Mouse (Mus musculus) liver, embryonic 16.5 days (tissue): ENCODE data around the gene Ski. TPM values are rescaled to one million over a fixed set of nuclear protein-coding genes. Genes with fewer than 3 reads are reported as not detected.
A peak's percentile ranks its signal among the peaks of the same experiment; 100 is the strongest.

Source experiments
- ATAC-seq: fragments of 200-750 bp; cut with Nextera tagmentation; 2 replicates; pipeline ENCODE4 v1.8.0; 2017; ENCODE audit warnings: low read depth, mild to moderate bottlenecking, moderate number of reproducible peaks, moderate library complexity
- H3K27ac ChIP-seq: fragments of 300-500 bp; sonication (generic); 2 replicates; pipeline ENCODE4 v1.5.1; 2014; ENCODE audit warnings: mild to moderate bottlenecking, low read length
- H3K27me3 ChIP-seq: fragments of 300-500 bp; sonication (generic); 2 replicates; pipeline ENCODE4 v1.6.1; 2014; ENCODE audit warnings: low read depth, low read length, mixed read lengths; ENCODE audit not compliant: control insufficient read depth, insufficient read depth
- H3K36me3 ChIP-seq: fragments of 300-500 bp; sonication (generic); 2 replicates; pipeline ENCODE4 v1.6.1; 2014; ENCODE audit warnings: mild to moderate bottlenecking; ENCODE audit not compliant: control insufficient read depth, insufficient read depth
- H3K4me1 ChIP-seq: fragments of 300-500 bp; sonication (generic); 2 replicates; pipeline ENCODE4 v1.6.1; 2014; ENCODE audit warnings: low read depth, low read length, mixed read lengths; ENCODE audit not compliant: control insufficient read depth
- H3K4me2 ChIP-seq: fragments of 300-500 bp; sonication (generic); 2 replicates; pipeline ENCODE4 v1.6.1; 2014; ENCODE audit warnings: low read depth, low read length, mixed read lengths
- H3K4me3 ChIP-seq: fragments of 300-500 bp; sonication (generic); 2 replicates; pipeline ENCODE4 v1.5.1; 2014; ENCODE audit warnings: low read depth, mild to moderate bottlenecking, low read length
- H3K9ac ChIP-seq: fragments of 300-500 bp; sonication (generic); 2 replicates; pipeline ENCODE4 v1.6.1; 2014; ENCODE audit warnings: low read depth, low read length
- H3K9me3 ChIP-seq: fragments of 300-500 bp; sonication (generic); replicated peaks from 2 replicates; pipeline ENCODE4 v1.6.1; 2016; ENCODE audit warnings: low read length; ENCODE audit not compliant: control insufficient read depth
- WGBS: fragments of 180-500 bp; shearing (Covaris S2); extraction: QIAGEN DNeasy Blood & Tissue Kit; methylation state at CpG from one replicate; pipeline ENCODE4 v1.1.7; 2014; ENCODE audit not compliant: insufficient replicate concordance; 5-methylcytosine and 5-hydroxymethylcytosine counted together
- polyA plus RNA-seq: library from polyadenylated mRNA; unstranded; fragments of >200 nt; fragmentation: Nextera tagmentation; extraction: Ambion mirVana; gene quantifications from 2 replicates; pipeline ENCODE4 v1.2.1, GENCODE M21; 2015

The Ski gene
- polyA plus RNA-seq, 1 experiment from 2014 or later, result 2.5 TPM

- H3K9me3 ChIP-seq, result no peaks in the 10 kb centered on the region
- no peak overlapping the region for H3K9ac ChIP-seq
- H3K27ac ChIP-seq, result no peak overlapping the region
- H3K4me2 ChIP-seq, result no peak overlapping the region
- H3K36me3 ChIP-seq, result no peaks in the 10 kb centered on the region
- ATAC-seq, result no peak
- no peak overlapping the region for H3K4me3 ChIP-seq
- peaks cover 30% of the 10 kb centered on the region for H3K4me1 ChIP-seq
- no peaks in the 10 kb centered on the region for H3K27me3 ChIP-seq
Measured at GRCm38 (mm10) chr4:155209079-155209478, 13.3 kb downstream of the Ski start.

- ATAC-seq, result no peak
- Histone ChIP-seq H3K4me1 (peaks cover 26% of the 10 kb centered on the region), H3K27ac (no peak overlapping the region), H3K27me3 (no peaks in the 10 kb centered on the region), H3K4me3 (no peak overlapping the region), H3K4me2 (no peak overlapping the region), H3K9me3 (no peaks in the 10 kb centered on the region), H3K9ac (no peak overlapping the region), H3K36me3 (no peaks in the 10 kb centered on the region)
- WGBS, result 71% methylated on average over 7 of the region's 7 CpGs
Measured at GRCm38 (mm10) chr4:155208613-155209012, 13.8 kb downstream of the Ski start.

GRCm38 (mm10) chr4:155207841-155208240 lies 14.6 kb downstream of the Ski start:
- Histone ChIP-seq H3K4me1 (peaks cover 25% of the 10 kb centered on the region), H3K27me3 (no peaks in the 10 kb centered on the region), H3K9me3 (no peaks in the 10 kb centered on the region), H3K4me3 (no peak overlapping the region), H3K27ac (peak overlapping the region; percentile 18; the same call in 1 of the 2 replicates), H3K9ac (no peak overlapping the region), H3K4me2 (no peak overlapping the region), H3K36me3 (no peaks in the 10 kb centered on the region)
- WGBS, result 57% methylated on average over 3 of the region's 3 CpGs
- ATAC-seq, result no peak

- no peaks in the 10 kb centered on the region for H3K27me3 ChIP-seq
- 43% methylated on average over 7 of the region's 8 CpGs for WGBS
- H3K4me1 ChIP-seq, result peaks cover 35% of the 10 kb centered on the region
- ATAC-seq, result no peak
- no peak overlapping the region for H3K4me3 ChIP-seq
- H3K36me3 ChIP-seq, result no peaks in the 10 kb centered on the region
- H3K4me2 ChIP-seq, result 0 out of 2 replicates have a peak overlapping the region, but pooled peaks have one; percentile 20
- no peaks in the 10 kb centered on the region for H3K9me3 ChIP-seq
- H3K27ac ChIP-seq, result peak overlapping the region; percentile 48
- no peak overlapping the region for H3K9ac ChIP-seq
Measured at GRCm38 (mm10) chr4:155206498-155206897, 15.9 kb downstream of the Ski start.

- no peaks in the 10 kb centered on the region for H3K36me3 ChIP-seq
- no peaks in the 10 kb centered on the region for H3K9me3 ChIP-seq
- WGBS, result 50% methylated on average over 6 of the region's 6 CpGs
- H3K4me3 ChIP-seq, result no peak overlapping the region
- H3K27me3 ChIP-seq, result no peaks in the 10 kb centered on the region
- peak; percentile 71 for ATAC-seq
- H3K4me2 ChIP-seq, result 0 out of 2 replicates have a peak overlapping the region, but pooled peaks have one; percentile 20
- peaks cover 40% of the 10 kb centered on the region for H3K4me1 ChIP-seq
- no peak overlapping the region for H3K9ac ChIP-seq
- peak overlapping the region; percentile 52 for H3K27ac ChIP-seq
Measured at GRCm38 (mm10) chr4:155205919-155206318, 16.5 kb downstream of the Ski start.

- Histone ChIP-seq H3K4me1 (peaks cover 42% of the 10 kb centered on the region), H3K27ac (peak overlapping the region; percentile 42), H3K9me3 (no peaks in the 10 kb centered on the region), H3K27me3 (no peaks in the 10 kb centered on the region), H3K9ac (no peak overlapping the region), H3K36me3 (no peaks in the 10 kb centered on the region), H3K4me3 (no peak overlapping the region), H3K4me2 (no peak overlapping the region)
- WGBS, result 69% methylated on average over 7 of the region's 7 CpGs
- peak; percentile 59 for ATAC-seq
Measured at GRCm38 (mm10) chr4:155201764-155202163, 20.6 kb downstream of the Ski start.

- peaks cover 42% of the 10 kb centered on the region for H3K4me1 ChIP-seq
- H3K4me2 ChIP-seq, result no peak overlapping the region
Measured at GRCm38 (mm10) chr4:155200861-155201390, 21.5 kb downstream of the Ski start.

GRCm38 (mm10) chr4:155197726-155198125 lies 24.7 kb downstream of the Ski start:
- H3K9ac ChIP-seq, result no peak overlapping the region
- H3K27ac ChIP-seq, result no peak overlapping the region

More at GRCm38 (mm10) chr4:155200861-155201390, 21.5 kb downstream of the Ski start:
- no peak for ATAC-seq
- H3K27me3 ChIP-seq, result no peaks in the 10 kb centered on the region
- H3K4me3 ChIP-seq, result no peak overlapping the region
- 44% methylated on average over 3 of the region's 3 CpGs for WGBS
- H3K27ac ChIP-seq, result peak overlapping the region; percentile 42
- H3K9ac ChIP-seq, result no peak overlapping the region
- no peaks in the 10 kb centered on the region for H3K36me3 ChIP-seq
- H3K9me3 ChIP-seq, result no peaks in the 10 kb centered on the region

GRCm38 (mm10) chr4:155195204-155195603 lies 27.2 kb downstream of the Ski start:
- H3K4me1 ChIP-seq, result peaks cover 11% of the 10 kb centered on the region

More at GRCm38 (mm10) chr4:155197726-155198125, 24.7 kb downstream of the Ski start:
- 40% methylated on average over 6 of the region's 6 CpGs for WGBS
- H3K9me3 ChIP-seq, result no peaks in the 10 kb centered on the region
- no peak overlapping the region for H3K4me3 ChIP-seq
- peaks cover 30% of the 10 kb centered on the region for H3K4me1 ChIP-seq
- no peaks in the 10 kb centered on the region for H3K36me3 ChIP-seq
- H3K4me2 ChIP-seq, result no peak overlapping the region
- peak; percentile 45; the same call in 1 of the 2 replicates for ATAC-seq
- H3K27me3 ChIP-seq, result no peaks in the 10 kb centered on the region

More at GRCm38 (mm10) chr4:155195204-155195603, 27.2 kb downstream of the Ski start:
- ATAC-seq, result no peak
- H3K9me3 ChIP-seq, result no peaks in the 10 kb centered on the region
- H3K4me3 ChIP-seq, result no peak overlapping the region
- no peak overlapping the region for H3K27ac ChIP-seq
- no peak overlapping the region for H3K9ac ChIP-seq
- no peaks in the 10 kb centered on the region for H3K36me3 ChIP-seq
- 83% methylated on average over 9 of the region's 9 CpGs for WGBS
- H3K27me3 ChIP-seq, result no peaks in the 10 kb centered on the region
- H3K4me2 ChIP-seq, result no peak overlapping the region
